Mouse (Mus musculus) spleen, adult 2 months (tissue): Measurements from ENCODE around the gene Ndufaf7.

Source experiments
- CTCF ChIP-seq: fragments of 200-500 bp; IDR thresholded peaks from 2 replicates; pipeline ENCODE4 v1.5.1; 2011; ENCODE audit warnings: mild to moderate bottlenecking, inconsistent platforms; ENCODE audit not compliant: insufficient read depth, insufficient read length, insufficient replicate concordance; ENCODE audit errors: extremely low read depth
- POLR2A ChIP-seq: fragments of 200-500 bp; IDR thresholded peaks from 2 replicates; pipeline ENCODE4 v1.6.1; 2011; ENCODE audit warnings: low read depth, low read length, inconsistent platforms

GRCm38 (mm10) chr17:78952070-78952469, 15.1 kb downstream of the Ndufaf7 start:
- TF ChIP-seq CTCF, result no peak
- no peak for TF ChIP-seq POLR2A
